Mouse (Mus musculus) thymus, postnatal 10 days (tissue): ENCODE measurements at regions not wholly inside any gene's neighbourhood (a gene's known extent, or its start where the extent isn't known, plus 50 kb on each side); places are given as distances from the start of the nearest gene placed in this dataset.
"Not testable (repeated sequence)": the region's sequence is repeated elsewhere in the genome, so short reads cannot be mapped to it uniquely, and the experiment has no call there.

Experiments used
- DNase-seq, 2 experiments: peaks; one replicate each; pipeline ENCODE4 v3.0.0; 2021; ENCODE audit warnings: low spot score in 2 of 2

GRCm38 (mm10) chr7:113010150-113010549 is 56.4 kb downstream of the Rassf10 start:
- no peak for DNase-seq

DNA sequence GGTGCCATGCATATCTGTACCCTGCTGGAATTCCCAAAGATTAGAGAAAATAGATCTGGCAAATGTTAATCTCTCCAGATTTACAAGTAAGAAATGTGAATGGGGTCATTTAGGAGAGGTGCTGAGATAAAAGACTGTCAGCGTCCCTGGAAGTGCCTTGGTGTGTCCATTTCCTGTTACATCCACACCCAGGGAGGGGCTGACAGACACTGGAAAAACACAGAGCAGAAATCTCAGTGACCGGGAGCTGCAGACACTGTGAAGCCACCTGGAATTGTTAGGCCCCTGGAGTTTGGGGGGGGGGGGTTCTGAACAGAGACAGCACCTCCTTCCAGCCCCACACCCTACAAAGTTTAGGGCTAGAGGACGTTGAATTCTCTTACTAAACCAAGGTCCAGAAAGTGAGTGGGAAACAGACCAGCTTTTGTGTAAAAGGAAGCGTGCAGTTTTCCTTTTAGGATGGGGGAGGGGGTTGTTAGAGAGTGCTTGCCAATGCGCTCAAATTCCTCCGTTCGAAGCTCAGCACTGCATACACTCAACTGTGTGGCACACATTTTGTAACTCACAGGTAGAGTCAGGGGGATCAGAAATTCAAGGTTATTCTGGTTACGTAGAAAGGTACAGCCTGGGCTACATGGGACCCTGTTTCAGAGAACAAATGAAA is 63.5 kb downstream of the Rassf10 start:
- DNase-seq: no peak

- no peak for DNase-seq
Observed at GRCm38 (mm10) chr7:113021412-113021811, 67.7 kb downstream of the Rassf10 start.

DNA sequence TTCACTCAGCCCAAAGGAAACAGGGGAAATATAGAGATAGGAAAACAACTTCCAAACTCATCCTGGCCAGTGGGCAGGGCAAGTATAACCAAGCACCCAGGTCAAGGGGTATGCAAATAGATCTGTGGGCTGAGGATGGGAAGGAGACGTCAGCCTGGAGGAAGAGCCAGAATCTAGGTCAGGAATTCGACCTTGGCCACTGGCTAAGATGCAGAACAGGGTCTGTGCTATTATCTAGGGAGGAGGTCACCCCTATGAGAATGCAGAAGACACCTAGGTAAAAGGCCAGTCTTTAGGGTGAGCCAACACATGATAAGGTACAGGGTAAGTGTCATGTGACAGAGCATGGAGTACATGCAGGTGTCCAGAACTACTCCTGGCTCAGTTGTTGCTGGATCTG is 68.8 kb downstream of the Rassf10 start:
- DNase-seq: no peak

DNA sequence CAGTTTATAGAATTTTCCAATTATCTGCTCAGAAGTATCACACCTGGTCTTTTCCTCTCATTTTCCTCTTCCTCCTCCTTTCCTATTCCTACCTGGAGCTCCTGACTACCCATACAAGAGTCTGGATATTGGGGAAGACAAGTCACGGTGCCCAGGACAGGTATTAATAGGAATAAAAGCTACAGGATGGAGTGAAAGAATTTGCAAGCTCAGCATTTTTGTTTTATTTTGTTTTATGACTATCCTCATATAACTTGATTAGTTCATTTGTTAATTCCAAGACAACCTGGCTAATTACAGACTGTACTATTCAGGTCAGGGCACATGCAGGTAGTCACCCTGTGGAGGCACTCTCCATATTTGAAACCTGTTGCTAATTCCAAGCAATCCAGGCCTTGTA is 72.0 kb downstream of the Rassf10 start:
- DNase-seq: no peak

DNA sequence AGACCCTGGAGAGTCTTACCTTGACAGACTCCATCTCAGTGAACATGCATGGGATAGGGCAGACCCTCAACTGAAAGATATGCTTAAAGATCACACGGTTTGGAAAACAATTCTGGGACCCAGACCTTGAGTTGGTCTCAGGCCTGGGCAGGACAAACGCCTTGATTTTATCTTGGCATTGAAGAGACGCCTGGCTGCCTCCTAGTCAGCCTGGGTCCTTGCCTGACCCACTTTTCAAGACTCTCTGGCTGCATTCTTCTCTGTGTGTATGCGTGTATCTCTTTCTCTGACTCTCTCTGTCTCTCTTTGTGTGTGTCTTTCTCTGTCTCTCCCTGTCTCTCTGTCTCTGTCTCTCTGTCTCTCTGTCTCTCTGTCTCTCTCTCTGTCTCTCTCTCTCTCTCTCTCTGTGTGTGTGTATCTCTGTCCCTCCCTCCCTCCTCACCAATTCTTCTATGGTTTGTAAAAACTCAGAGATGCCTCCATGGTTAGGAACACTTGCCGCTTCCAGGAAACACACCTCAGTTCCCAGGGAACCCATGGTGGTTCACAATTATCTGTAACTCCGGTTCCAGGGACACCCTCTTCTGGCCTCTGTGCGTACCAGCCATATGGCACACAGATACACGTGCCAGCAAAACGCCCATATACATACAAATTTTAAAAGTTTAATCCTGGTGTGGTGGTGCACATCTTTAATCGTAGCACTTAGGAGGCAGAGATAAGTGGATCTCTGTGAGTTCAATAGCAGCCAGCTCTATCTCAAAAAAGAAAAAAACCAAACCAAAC is 72.7 kb downstream of the Rassf10 start:
- DNase-seq: no peak

DNA sequence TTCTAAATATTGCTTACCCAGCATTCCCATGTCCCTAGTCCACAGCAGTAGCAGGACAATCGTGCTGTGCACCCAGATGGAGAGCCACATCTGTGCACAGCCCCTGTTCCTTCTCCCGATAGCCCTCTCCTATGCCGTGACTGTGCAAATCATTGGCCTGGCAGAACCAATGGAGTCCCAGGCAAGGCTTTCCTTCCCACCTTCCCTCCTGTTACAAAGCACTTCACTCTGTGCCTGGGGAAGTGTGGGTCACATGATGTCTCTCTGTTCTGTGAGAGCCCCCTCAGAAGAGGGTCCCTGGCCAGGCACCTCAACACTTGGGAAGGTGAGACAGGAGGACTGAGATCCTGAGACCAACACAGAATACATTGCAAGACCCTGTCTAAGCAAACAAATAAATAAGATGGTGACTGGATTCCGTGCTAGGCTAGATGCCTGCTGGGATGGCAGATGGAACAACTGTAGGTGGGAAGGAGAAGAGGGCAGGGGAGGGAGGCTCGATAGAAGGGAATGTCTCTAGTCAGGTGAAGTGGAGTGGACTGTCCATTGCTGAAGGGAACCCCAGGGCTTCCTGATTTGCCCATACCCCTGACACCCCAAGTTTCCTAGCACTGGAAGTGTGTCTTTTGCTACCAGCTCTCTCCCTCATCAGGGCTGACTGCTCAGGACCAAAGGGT is 73.5 kb downstream of the Rassf10 start:
- DNase-seq: no peak

GRCm38 (mm10) chr7:113030053-113030752 is 76.4 kb downstream of the Rassf10 start:
- DNase-seq: no peak

DNA sequence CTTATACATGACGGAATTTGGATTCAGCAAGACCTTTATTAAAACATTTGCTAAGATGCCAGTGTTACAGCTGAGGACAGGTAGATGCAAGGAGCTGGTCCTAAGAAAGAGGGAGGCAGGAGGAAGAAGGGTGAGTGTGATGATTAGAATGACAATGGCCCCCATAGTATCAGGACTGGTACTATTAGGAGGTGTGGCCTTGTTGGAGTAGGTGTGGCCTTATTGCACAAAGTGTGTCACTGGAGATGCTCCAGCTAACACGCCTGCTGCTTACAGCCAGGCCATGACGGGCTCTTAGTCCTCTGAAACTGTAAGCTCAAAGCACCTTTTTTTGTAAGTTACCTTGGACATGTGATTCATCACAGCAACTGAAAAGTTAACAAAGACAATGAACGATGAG is 82.0 kb downstream of the Rassf10 start:
- DNase-seq: no peak

GRCm38 (mm10) chr7:113037825-113038613 is 84.3 kb downstream of the Rassf10 start:
- DNase-seq: no peak

GRCm38 (mm10) chr7:113038906-113039671 is 85.3 kb downstream of the Rassf10 start:
- no peak for DNase-seq

DNA sequence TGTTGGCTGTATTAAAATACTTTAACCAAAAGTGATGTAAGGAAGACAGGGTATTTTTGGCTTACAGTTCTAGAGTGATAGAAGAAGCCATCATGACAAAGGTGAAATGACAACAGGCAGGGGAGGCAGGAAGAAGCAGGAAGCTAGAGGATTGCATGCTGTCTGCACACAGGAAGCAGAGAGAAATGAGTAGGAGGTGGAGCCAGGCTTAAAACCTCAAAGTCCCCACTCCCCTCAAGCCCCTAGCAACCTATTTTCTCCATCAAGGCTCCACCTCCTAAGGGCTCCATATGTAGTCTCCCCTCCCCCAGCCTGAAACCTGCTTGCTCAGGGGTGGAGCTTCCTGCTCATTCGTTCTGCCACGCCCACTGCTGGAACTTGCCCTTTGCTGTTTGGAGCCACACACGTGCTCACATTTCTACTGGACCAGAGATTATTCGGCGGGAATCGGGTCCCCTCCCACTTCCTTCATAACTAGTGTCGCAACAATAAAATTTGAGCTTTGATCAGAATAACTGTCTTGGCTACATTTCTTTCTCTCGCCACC is 91.9 kb downstream of the Rassf10 start:
- not testable (repeated sequence) for DNase-seq

- no peak for DNase-seq
Observed at GRCm38 (mm10) chr7:113046406-113046805, 92.6 kb downstream of the Rassf10 start.

GRCm38 (mm10) chr7:113047583-113047982 is 93.8 kb downstream of the Rassf10 start:
- DNase-seq: no peak

DNA sequence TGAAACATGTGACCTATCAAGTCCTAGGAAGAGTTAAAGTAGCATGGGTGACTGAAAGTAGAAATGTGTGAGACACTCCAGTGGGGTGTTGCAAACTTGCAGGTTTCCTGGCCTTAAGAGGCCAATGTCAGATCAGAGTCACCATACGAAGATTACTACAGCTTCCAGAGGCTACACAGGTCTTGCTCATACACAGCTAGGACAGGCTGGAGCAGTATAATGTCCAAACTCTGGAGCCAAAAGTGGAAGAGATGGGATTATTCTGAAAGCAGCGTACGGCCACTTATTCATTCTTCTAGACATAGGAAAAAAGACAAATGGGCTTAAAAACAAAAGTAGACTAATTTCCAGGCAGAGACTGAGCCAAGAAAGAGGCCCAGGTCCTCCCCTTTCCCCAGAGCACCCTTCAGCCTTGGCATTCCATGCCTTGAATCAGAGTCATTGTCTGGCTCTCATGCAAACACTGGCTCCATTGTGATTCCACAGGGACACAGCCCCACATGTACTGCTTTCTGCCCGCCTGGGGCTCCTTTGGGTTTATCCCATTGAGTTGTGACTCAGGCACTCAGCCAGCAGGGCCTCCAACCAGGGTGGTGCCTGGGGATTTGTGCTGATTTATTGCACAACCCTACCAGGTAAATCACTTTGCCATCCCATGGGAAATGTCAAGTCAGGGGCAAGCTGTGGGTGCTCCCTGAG is 94.5 kb downstream of the Rassf10 start:
- no peak for DNase-seq

DNA sequence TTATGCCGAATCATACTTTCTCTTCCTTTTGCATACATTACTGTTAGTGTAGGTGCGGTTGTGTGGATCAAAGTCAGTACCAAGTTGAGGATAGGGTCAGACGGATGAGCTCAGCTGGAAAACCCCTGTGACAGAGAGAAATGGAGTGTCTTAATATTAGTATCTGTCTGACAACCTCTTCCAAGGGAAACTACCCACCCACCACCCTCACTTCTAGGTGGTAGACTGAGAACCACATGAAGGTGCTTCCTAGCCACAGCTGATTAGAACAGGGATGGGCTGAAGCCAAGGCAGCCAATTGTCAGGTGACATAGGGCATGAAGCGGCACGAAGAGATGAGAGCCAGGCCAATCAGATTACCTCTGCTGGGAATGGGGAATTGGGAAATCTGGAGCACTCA is 95.7 kb downstream of the Rassf10 start:
- DNase-seq: no peak

GRCm38 (mm10) chr7:113052952-113053351 is 99.2 kb downstream of the Rassf10 start:
- no peak for DNase-seq

GRCm38 (mm10) chr7:113056421-113056820 is 102.7 kb downstream of the Rassf10 start:
- DNase-seq: no peak

GRCm38 (mm10) chr7:113059211-113059966 is 105.6 kb downstream of the Rassf10 start:
- no peak for DNase-seq
